ENCODE assay signal across 20 mouse cellular contexts in the genomic region with DNA sequence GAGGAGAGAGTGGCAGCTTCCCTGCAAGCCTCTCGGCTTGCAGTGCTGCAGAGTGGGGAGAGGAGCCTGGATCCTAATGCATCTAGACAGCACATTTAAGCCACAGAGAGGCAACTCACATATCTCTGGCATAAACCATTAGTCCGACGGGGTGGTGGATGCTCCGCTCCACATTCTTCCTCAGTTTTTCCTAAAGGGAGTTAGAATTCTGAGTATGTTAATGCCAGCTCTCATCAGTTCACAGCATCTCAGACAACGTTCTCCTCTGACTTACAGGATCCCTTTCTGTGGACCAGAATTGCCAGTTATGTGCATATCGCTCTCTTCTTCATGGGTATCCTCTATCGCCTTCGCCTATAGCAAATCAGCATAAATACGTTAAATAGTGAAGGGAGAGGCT.
A peak's percentile ranks its signal among the peaks of the same experiment; 100 is the strongest.
DNase-seq lines count a peak whose midpoint lies in the region; ATAC-seq and TF ChIP-seq lines count a peak whose summit lies in the region.
"Had no signal": no experiment of that assay in that cellular context is flagged by ENCODE, and none has a peak within 500 bp of the region (broad histone marks: within the 10 kb centered on the region; RNA-seq: fewer than 3 reads in every experiment).

No protein-coding gene starts in this region.

- no peaks in the 10 kb centered on the region for H3K4me1 ChIP-seq in hindbrain, embryonic 14.5 days (replicated peaks; ENCODE audit: control insufficient read depth, insufficient read depth, low read length)
- H3K4me1 ChIP-seq in hindbrain, postnatal 0 days (ENCODE audit: insufficient read depth, low read length), result no peaks in the 10 kb centered on the region
- H3K4me1 ChIP-seq in neural tube, embryonic 13.5 days (replicated peaks), result no peaks in the 10 kb centered on the region
- H3K4me1 ChIP-seq in neural tube, embryonic 15.5 days, result no peaks in the 10 kb centered on the region
- H3K4me1 ChIP-seq: embryonic facial prominence, embryonic 15.5 days; forebrain, embryonic 10.5 days; heart, embryonic 13.5 days had no signal

- H3K36me3 ChIP-seq in hindbrain, embryonic 14.5 days (replicated peaks; ENCODE audit: control insufficient read depth, insufficient read depth), result no peaks in the 10 kb centered on the region
- no peaks in the 10 kb centered on the region for H3K36me3 ChIP-seq in hindbrain, postnatal 0 days (ENCODE audit: insufficient read depth, low read length)
- no peaks in the 10 kb centered on the region for H3K36me3 ChIP-seq in neural tube, embryonic 13.5 days
- no peaks in the 10 kb centered on the region for H3K36me3 ChIP-seq in neural tube, embryonic 15.5 days
- H3K36me3 ChIP-seq: embryonic facial prominence, embryonic 15.5 days; forebrain, embryonic 10.5 days; heart, embryonic 13.5 days had no signal

- peak overlapping the region; percentile 57; the same call in 1 of the 2 replicates for H3K27ac ChIP-seq in hindbrain, embryonic 14.5 days
- H3K27ac ChIP-seq in hindbrain, postnatal 0 days, result no peak overlapping the region
- H3K27ac ChIP-seq in neural tube, embryonic 13.5 days (replicated peaks), result 0 out of 2 replicates have a peak overlapping the region, but pooled peaks have one; percentile 18
- no peak overlapping the region for H3K27ac ChIP-seq in neural tube, embryonic 15.5 days (replicated peaks)
- H3K27ac ChIP-seq: embryonic facial prominence, embryonic 15.5 days; forebrain, embryonic 10.5 days; gastrocnemius, adult 2 months; heart, embryonic 13.5 days had no signal

- no peak overlapping the region for H3K9ac ChIP-seq in hindbrain, embryonic 14.5 days
- H3K9ac ChIP-seq in hindbrain, postnatal 0 days (replicated peaks; ENCODE audit: low read length), result no peak overlapping the region
- H3K9ac ChIP-seq in neural tube, embryonic 13.5 days, result no peak overlapping the region
- H3K9ac ChIP-seq in neural tube, embryonic 15.5 days (replicated peaks), result no peak overlapping the region
- H3K9ac ChIP-seq: embryonic facial prominence, embryonic 15.5 days; heart, embryonic 13.5 days had no signal

- 84% methylated on average over 9 of the region's 9 CpGs for WGBS in hindbrain, embryonic 14.5 days
- 82% methylated on average over 9 of the region's 9 CpGs for WGBS in hindbrain, postnatal 0 days
- WGBS in neural tube, embryonic 13.5 days, result 84% methylated on average over 9 of the region's 9 CpGs
- 84% methylated on average over 9 of the region's 9 CpGs for WGBS in neural tube, embryonic 15.5 days

- no peak overlapping the region for H3K4me2 ChIP-seq in hindbrain, embryonic 14.5 days (replicated peaks)
- H3K4me2 ChIP-seq in hindbrain, postnatal 0 days (ENCODE audit: low read depth, low read length), result no peak overlapping the region
- no peak overlapping the region for H3K4me2 ChIP-seq in neural tube, embryonic 13.5 days
- H3K4me2 ChIP-seq in neural tube, embryonic 15.5 days, result no peak overlapping the region
- H3K4me2 ChIP-seq: embryonic facial prominence, embryonic 15.5 days; heart, embryonic 13.5 days had no signal

- no peak overlapping the region for H3K4me3 ChIP-seq in hindbrain, embryonic 14.5 days (replicated peaks; ENCODE audit: low read length)
- no peak overlapping the region for H3K4me3 ChIP-seq in hindbrain, postnatal 0 days (ENCODE audit: low read length)
- H3K4me3 ChIP-seq in neural tube, embryonic 13.5 days, result no peak overlapping the region
- H3K4me3 ChIP-seq in neural tube, embryonic 15.5 days (replicated peaks), result no peak overlapping the region
- H3K4me3 ChIP-seq: embryonic facial prominence, embryonic 15.5 days; erythroblast, embryonic 14.5 days; forebrain, embryonic 10.5 days; gastrocnemius, adult 2 months; heart, embryonic 13.5 days had no signal

- ATAC-seq in hindbrain, embryonic 14.5 days (ENCODE audit: low FRiP score), result no peak
- no peak for ATAC-seq in hindbrain, postnatal 0 days
- no peak for ATAC-seq in neural tube, embryonic 13.5 days (ENCODE audit: low read depth)
- no peak for ATAC-seq in neural tube, embryonic 15.5 days (ENCODE audit: low FRiP score)
- ATAC-seq: forebrain, embryonic 14.5 days had no signal

- no peak for DNase-seq in hindbrain, embryonic 14.5 days (ENCODE audit: low spot score)
- no peak for DNase-seq in hindbrain, postnatal 0 days (ENCODE audit: low spot score)
- DNase-seq in retina, embryonic 14.5 days (ENCODE audit: low spot score), result peak; percentile 24
- DNase-seq in left cerebral cortex, adult 18-20 months (ENCODE audit: low spot score in 2 of 2), result no peak
- DNase-seq: adrenal gland, adult 8-10 months; adrenal gland, postnatal 36 days; cerebellum, adult 11 months; cerebellum, adult 8-10 months; cerebellum, postnatal 14 days; embryo, embryonic 11 days; gastrocnemius, adult 2 months; gastrocnemius, postnatal 25 days; heart, postnatal 4 days had no signal

- H3K27me3 ChIP-seq in hindbrain, embryonic 14.5 days (ENCODE audit: control insufficient read depth, insufficient read depth, low read length), result no peaks in the 10 kb centered on the region
- no peaks in the 10 kb centered on the region for H3K27me3 ChIP-seq in hindbrain, postnatal 0 days (ENCODE audit: insufficient read depth, low read length)
- no peaks in the 10 kb centered on the region for H3K27me3 ChIP-seq in neural tube, embryonic 13.5 days
- H3K27me3 ChIP-seq in neural tube, embryonic 15.5 days (replicated peaks), result no peaks in the 10 kb centered on the region
- H3K27me3 ChIP-seq: embryonic facial prominence, embryonic 15.5 days; heart, embryonic 13.5 days had no signal

- TF ChIP-seq CTCF in hindbrain, postnatal 0 days (IDR thresholded peaks at IDR 0.05; ENCODE audit: low read depth), result no peak

- H3K9me3 ChIP-seq in hindbrain, embryonic 14.5 days (ENCODE audit: control insufficient read depth, low read length), result no peaks in the 10 kb centered on the region
- no peaks in the 10 kb centered on the region for H3K9me3 ChIP-seq in hindbrain, postnatal 0 days (ENCODE audit: low read length)
- no peaks in the 10 kb centered on the region for H3K9me3 ChIP-seq in neural tube, embryonic 13.5 days
- H3K9me3 ChIP-seq in neural tube, embryonic 15.5 days (replicated peaks), result no peaks in the 10 kb centered on the region
- H3K9me3 ChIP-seq: embryonic facial prominence, embryonic 15.5 days; forebrain, embryonic 10.5 days; heart, embryonic 13.5 days had no signal

Comparison
In these comparisons a context has a peak if more than half of its experiments do, and no peak if none do; other contexts are left out.
1. H3K27ac ChIP-seq: peak in hindbrain, embryonic 14.5 days (single experiment) and neural tube, embryonic 13.5 days (single experiment); none in hindbrain, postnatal 0 days (single experiment) and neural tube, embryonic 15.5 days (single experiment).